Mouse (Mus musculus) hematopoietic stem cell, adult 5-6 weeks (primary cell): ENCODE measurements at regions not wholly inside any gene's neighbourhood (a gene's known extent, or its start where the extent isn't known, plus 50 kb on each side); places are given as distances from the start of the nearest gene placed in this dataset.

ENCODE experiments used
- ATAC-seq, 2 experiments: fragments of 125-278 bp in 1 of 2; replicated peaks in 1 of 2; 2 replicates each; pipeline ENCODE4 v1.8.0; 2016 to 2017; ENCODE audit warnings: inconsistent platforms in 2 of 2, mild to moderate bottlenecking in 2 of 2, moderate number of reproducible peaks in 2 of 2, low read depth in 1 of 2, moderate TSS enrichment in 1 of 2; ENCODE audit not compliant: low FRiP score in 2 of 2, poor library complexity in 2 of 2, severe bottlenecking in 2 of 2, insufficient read depth in 1 of 2, low TSS enrichment in 1 of 2

DNA sequence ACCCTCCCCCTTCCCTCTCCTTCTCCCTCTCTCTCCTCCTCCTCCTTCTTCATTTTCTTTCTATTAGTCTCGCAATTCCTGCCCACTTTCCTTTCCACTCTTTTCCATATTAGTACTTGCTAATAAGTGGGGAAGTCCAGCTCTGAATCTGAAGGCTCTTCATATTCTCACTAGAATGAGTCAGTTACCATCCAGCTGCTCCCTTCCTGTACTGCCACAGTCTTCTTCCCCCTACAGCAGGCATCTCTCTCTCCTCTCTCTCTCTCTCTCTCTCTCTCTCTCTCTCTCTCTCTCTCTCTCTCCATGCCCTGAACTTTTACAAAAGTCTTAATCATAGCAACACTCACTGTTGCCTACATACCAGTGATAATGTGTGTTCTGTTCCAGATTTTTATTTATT lies 226.6 kb upstream of the Pter start:
- no peak for ATAC-seq

- no peak for ATAC-seq
Observed at GRCm38 (mm10) chr2:12699331-12699730, 224.5 kb upstream of the Pter start.

DNA sequence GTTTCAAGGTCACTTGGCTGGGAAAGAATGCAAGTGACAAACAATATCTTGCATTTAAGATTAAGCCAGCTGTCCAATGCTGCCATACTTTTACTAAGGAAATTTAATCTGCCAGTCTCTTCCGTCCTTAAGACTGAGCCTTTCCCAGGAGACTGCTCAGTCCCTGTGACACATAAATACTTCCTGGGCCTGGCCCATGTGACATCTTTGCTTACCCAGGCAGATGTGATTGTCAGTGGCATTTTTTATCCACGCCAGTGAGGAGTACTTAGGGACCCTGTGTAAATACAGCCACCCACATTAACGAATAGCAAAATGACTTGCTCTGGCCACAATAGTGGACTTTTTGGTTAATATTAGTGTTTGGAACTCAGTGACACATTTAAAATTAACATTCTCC lies 216.3 kb upstream of the Pter start:
- ATAC-seq = no peak

GRCm38 (mm10) chr2:12709156-12709923 lies 214.5 kb upstream of the Pter start:
- peak; percentile 81 to 84 for ATAC-seq

DNA sequence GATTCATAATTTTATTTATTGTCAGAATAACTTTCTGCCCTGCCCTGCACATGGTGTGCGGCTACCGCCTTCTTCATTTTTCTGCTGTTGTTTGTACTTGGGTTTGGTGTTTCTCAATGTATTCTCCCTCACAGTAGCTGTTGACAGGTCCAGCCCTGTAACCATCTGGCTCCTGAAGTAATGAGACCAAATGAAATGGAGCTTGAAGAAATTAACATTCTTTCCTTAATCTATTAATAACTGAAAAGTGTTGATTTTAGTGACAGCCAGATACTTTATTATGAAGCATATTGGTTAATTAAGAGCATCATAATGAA lies 214.0 kb upstream of the Pter start:
- no peak for ATAC-seq

DNA sequence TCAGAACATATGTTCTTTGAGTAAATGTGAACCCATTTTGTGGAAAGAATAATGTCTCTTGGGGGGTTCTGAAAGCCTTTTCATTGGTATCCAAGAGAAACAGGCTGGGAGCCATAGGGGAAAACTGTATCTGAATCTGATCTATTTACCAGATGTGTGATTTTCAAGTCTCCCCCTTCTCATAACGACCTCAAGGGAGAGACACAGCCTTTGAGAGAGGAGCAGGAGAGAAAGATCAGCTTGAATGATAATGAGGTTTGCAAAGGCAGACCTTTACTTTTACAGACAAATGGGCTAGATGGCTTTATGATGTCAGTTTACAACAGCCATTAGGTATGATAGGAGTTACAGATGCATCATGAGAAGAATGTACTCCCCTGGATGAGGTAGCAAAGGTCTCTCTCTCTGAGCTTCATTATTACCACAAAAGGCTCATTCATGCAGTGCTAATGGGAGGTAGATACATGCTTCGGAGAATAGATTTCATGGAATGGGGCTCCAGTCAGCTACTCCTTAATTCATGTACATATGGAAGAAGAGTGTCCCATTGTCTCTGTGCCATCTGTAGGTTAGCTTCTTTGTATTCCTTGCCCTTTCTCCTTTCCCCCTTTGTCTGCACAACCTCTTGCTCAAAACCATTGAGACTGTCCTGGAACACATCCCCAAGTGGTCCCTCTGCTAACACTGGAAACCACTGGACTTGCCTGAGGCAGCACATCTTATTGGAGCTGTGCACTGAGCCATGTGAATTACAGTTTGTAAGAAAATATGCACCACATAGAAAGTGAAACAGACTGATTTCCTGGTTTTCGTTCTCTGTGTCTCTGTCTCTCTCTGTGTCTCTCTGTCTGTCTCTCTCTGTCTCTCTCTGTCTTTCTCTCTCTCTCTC lies 207.5 kb upstream of the Pter start:
- ATAC-seq = no peak

DNA sequence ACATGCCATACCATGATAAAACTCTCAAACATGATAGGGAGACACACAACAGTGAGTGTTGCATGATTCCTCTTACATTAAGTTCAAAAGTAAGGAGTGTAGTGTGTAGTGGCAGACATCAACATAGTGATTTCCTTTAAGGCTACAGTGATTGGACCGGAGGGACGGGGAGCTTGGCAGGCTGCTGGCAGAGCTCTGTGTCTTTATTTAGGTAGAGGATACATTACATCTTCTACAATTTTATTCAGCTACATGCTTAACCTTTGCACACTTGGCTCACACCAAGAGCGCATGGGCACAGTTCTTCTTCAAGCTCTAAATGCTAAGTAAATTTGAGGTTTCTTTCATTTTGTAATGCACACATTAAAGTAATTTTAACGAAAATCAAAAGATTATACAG lies 194.6 kb upstream of the Pter start:
- ATAC-seq = no peak

DNA sequence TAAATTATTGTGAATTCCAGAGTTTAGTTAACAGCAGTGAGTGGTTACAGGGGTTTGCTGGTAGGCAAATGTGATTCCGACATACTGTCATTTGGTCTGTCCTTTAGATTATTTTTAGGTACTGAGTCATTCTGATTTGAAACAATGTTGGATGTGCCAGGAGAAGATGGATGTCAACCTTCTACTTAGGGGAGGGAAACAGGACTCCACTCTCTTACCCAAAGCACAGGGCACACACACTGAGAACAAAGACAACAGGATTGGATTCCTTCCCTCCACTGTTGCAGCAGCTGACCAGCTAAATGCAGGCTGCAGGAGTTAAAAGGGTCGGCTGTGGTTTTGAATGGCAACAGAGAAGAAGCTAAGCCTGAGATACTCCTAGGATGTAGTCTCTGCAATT lies 186.7 kb upstream of the Pter start:
- no peak for ATAC-seq

GRCm38 (mm10) chr2:12746856-12747255 lies 177.0 kb upstream of the Pter start:
- ATAC-seq = no peak

- ATAC-seq = no peak
Observed at GRCm38 (mm10) chr2:12758816-12759215, 165.0 kb upstream of the Pter start.

DNA sequence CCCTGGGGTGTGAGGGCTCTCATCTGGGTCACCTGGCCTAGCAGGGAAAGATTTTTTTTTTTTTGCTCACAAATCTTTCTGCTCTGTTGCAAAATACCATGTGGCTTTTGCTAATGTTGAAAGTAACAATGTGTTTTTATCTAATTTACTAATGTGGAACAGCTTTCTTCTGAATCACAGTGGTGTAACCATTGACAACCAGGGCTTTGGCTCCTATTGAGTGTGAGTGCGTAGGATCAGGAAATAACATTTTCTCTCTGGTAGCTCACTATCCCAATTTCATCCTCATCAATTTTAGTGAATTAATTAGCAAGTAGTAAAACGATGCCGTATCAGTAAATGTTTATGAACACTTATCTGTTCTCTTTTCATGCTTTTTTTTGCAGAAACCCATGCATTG lies 163.9 kb upstream of the Pter start:
- ATAC-seq = no peak

- no peak for ATAC-seq
Observed at GRCm38 (mm10) chr2:12761461-12761860, 162.4 kb upstream of the Pter start.

DNA sequence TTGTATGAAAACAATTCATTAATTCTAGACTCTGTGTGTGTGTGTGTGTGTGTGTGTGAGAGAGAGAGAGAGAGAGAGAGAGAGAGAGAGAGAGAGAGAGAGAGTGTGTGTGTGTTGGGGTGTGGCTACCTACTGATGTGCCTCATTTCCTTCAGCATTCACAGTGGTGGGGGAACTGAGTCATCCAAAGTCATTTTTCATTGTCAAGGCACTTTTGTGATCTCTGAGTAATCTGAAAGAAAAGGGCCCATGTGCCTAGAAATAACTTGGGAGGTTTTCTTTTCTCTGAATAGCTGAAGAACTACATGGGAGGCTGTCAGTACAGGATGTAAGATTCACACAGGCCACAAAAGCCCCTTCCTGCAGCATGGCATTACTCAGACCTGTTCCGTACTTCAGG lies 159.3 kb upstream of the Pter start:
- no peak for ATAC-seq

GRCm38 (mm10) chr2:12765336-12765735 lies 158.5 kb upstream of the Pter start:
- no peak for ATAC-seq

- ATAC-seq = no peak
Observed at GRCm38 (mm10) chr2:12776866-12777265, 147.0 kb upstream of the Pter start.

DNA sequence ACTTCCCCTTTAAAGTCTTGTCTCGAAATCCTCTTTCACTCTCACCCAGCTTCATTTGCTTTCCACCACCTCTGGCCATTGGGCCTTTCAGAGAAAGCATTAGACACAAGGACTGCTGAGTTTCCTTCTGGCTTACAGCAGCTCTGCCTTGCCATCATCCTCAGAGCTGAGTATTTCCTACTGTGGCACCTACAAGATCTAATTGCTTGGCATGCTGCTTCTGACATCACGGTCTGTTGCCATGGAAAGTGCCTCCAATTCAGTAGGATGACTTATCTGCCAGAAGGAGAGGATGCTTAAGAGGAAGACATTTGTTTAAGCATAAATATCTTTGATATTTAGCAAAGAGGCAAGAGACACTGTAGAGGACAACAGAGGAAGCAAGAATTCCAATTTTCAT lies 146.1 kb upstream of the Pter start:
- ATAC-seq = no peak

DNA sequence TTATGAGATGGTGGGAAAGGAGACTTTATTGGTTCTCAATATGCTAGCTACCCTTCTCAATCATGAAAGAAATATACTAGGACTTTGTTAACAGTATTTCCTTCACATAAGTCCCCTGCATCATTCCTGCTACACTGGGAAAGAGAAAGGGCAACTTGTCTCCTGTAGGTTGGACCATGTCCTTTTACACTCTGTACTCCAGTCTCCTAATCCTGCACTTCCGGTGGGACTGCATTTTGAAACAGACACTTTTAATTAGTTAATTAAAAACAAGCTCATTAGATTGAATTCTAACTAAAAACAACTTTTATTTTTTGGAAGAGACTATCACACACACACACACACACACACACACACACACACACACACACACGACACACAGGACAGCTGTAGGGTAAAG lies 131.2 kb upstream of the Pter start:
- no peak for ATAC-seq

GRCm38 (mm10) chr2:12797615-12798169 lies 126.1 kb upstream of the Pter start:
- no peak for ATAC-seq
